Mouse (Mus musculus): ENCODE measurements around the gene Fitm1.

The Fitm1 gene

GRCm38 (mm10) chr14:55575302-55575701 is at the start of gene Fitm1:
TSS of gene Fitm1 (plus strand) at chr14:55575617.
- no peak for DNase-seq

DNA sequence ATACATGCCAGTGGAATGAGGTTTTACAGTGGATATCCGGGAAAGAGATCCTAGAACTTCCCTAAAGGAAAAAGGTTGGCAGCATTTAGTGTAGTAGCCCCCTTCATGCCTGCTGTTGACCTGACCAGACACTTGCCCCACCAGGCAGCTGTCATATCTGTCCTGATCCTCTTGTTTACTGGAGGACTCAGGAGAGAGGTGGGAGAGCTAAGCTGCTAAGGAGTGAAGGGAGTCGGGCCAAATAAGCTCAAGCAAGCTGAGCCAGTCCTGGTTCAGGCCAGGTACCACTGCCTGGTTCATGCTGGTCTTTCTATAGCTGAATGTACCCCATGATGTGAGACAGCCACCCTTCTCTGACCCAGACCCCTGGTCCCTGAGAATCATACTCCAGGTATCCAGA is 48.7 kb upstream of the Fitm1 start:
- no peak for DNase-seq

- no peak for DNase-seq
Measured at GRCm38 (mm10) chr14:55527940-55528339, 47.5 kb upstream of the Fitm1 start.

- DNase-seq = no peak
Measured at GRCm38 (mm10) chr14:55536116-55536745, 39.2 kb upstream of the Fitm1 start.

DNA sequence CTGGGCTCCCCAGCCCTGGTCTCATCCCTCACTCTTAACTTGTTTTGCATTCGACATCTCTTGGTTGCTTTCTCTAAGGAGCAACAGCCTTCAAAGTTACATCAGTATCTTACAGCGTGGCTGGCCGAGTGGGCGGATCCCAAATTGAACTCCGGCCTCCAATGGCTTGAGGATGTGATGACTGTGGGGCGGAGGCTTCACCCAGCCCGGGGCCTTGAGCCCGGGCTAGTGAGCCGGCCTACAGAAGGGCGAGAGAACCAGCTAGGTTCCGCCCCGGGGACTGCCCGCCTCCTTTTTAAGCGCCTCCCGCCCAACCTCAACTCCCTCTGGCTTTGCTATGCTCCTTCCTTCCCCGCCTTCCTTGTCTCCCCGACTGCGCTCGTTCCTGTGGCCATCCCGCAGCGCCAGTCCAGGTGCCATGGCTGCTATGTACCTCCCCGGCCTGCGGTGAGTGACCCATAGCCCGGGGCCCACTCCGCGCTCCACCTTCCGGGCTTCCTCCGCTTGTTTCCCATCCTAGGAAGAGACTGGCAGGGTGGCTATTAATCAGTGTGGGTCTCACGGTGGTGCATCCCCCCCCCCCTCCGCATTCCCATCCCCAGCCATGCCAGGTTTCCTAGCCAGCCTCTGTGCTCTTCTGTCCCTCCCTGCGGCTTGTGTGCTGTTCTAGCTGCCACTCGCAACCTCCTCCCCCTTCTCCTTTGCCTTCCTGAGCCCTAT is 35.2 kb upstream of the Fitm1 start, which contains the start of gene Pck2:
Pck2 (plus strand) TSS at position 200 of the 720 bp plus-strand sequence.
- DNase-seq = peak; percentile 84

GRCm38 (mm10) chr14:55540787-55541321 is 34.6 kb upstream of the Fitm1 start:
- DNase-seq = peak; percentile 81

- DNase-seq = no peak
Measured at GRCm38 (mm10) chr14:55542268-55542667, 33.1 kb upstream of the Fitm1 start.

DNA sequence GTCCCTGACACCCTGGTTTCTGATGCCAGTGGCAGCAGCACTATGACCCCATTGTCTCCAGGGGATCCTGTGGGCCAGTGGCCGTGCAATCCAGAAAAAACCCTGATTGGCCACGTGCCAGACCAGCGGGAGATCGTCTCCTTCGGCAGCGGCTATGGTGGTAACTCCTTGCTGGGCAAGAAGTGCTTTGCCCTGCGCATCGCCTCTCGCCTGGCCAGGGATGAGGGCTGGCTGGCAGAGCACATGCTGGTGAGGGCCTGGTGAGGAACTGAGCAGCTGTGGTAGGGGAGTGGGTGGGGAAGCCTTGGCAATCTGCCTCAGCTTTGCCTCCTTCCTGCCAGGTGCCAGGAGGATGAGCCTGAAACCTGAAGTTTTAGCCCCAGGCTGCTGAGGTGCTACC is 31.1 kb upstream of the Fitm1 start:
- DNase-seq = peak; percentile 52

GRCm38 (mm10) chr14:55550191-55550590 is 25.2 kb upstream of the Fitm1 start:
- no peak for DNase-seq

GRCm38 (mm10) chr14:55551347-55551746 is 24.1 kb upstream of the Fitm1 start:
- DNase-seq = no peak

GRCm38 (mm10) chr14:55551794-55552193 is 23.6 kb upstream of the Fitm1 start:
- no peak for DNase-seq

DNA sequence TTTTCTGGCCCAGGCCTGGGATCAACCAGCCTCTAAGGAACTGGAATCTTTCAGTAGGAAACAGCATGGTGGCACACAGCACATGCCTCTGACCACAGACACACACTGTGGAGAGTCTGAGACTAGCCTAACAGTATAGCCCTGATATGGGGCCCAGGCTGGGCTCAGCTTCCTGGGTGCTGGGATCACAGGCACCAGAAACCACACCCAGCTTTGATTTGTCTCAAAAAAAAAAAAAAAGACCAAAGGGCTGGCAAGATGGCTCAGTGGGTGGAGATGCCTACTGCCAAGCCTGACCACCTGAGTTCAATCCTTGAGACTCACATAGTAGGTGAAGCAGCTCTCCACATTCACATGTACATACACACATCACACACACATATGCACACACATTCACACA is 20.8 kb upstream of the Fitm1 start:
- DNase-seq = no peak

- no peak for DNase-seq
Measured at GRCm38 (mm10) chr14:55555788-55556187, 19.6 kb upstream of the Fitm1 start.

DNA sequence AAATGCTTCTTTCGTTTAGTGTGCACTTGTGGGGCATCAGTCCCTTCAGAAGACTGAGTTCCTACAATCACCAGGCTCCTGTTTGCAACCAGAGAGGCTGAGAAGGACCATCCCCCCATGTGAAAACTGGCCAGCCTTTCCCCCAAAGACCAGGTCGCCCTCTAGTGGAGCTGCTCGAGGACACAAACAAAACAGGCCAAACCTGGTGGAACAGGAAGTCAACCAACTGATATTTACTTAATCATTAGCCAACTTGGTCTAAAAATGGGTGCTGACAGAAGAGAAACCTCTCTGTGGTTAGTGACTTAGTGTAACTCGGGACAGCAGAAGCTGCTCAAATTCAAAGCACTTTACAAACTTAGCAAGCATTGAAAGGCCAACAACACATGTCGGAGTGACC is 18.4 kb upstream of the Fitm1 start:
- peak; percentile 75 for DNase-seq

DNA sequence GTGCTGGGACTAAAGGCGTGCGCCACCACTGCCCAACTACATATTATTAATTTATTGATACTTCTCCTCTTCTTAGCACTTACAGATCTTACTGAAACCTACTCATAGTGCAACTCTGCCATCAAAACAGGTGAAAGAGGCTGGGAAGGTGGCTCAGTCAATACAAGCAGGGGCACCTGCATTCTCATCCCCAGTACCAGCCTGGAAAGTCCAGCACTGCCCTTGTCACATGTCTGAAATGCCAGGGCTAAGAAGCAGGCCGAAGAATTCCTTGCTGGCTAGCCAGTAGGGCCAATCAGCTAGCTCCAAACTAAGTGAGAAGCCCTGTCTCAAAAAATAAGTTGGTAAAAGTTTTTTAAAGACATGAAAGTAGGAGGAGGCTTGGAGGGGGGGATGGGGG is 17.8 kb upstream of the Fitm1 start:
- DNase-seq = no peak

DNA sequence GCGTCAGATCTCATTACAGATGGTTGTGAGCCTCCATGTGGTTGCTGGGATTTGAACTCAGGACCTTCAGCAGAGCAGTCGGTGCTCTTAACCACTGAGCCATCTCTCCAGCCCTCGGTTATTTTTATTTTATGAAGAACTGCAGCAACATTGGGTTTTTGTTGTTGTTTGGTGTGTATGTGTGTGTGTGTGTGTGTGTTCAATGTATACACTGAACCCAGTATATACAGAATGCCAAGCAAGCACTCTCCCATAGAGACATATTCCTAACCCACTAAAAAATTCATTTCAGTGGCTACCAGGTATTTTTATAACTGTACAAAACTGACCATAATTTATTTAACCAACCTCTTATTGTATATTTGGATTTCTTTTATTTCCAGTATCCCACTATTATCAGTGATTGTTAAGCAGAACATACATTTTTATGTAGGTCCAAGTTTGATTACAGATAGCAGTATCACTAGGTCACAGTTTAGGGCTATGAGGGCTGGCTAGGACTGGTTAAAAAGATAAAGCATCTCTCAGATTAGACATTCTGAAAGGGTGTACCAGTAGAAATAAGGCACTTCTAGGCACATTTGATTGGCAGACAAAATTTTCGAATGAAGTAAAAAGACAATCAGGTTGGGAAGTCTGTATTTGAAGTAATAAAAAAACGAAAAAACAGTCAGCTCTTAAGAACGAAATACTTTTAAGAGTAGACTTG is 16.5 kb upstream of the Fitm1 start:
- DNase-seq = no peak

GRCm38 (mm10) chr14:55559799-55560201 is 15.6 kb upstream of the Fitm1 start, which contains the start of gene Dcaf11:
TSS of gene Dcaf11 (plus strand) at chr14:55560006.
- DNase-seq = peak; percentile 90

GRCm38 (mm10) chr14:55560202-55561073 is 15.0 kb upstream of the Fitm1 start, which contains the start of gene A730061H03Rik:
TSS of gene A730061H03Rik (minus strand) at chr14:55560406.
- peak; percentile 98 for DNase-seq

GRCm38 (mm10) chr14:55561860-55562259 is 13.6 kb upstream of the Fitm1 start:
- no peak for DNase-seq

GRCm38 (mm10) chr14:55563249-55563648 is 12.2 kb upstream of the Fitm1 start:
- no peak for DNase-seq

- no peak for DNase-seq
Measured at GRCm38 (mm10) chr14:55565748-55566147, 9.7 kb upstream of the Fitm1 start.

GRCm38 (mm10) chr14:55567496-55567895 is 7.9 kb upstream of the Fitm1 start:
- no peak for DNase-seq
